Mouse (Mus musculus): ENCODE data around the gene Glrx.

Glrx gene

GRCm38 (mm10) chr13:75883792-75884191 lies 44.1 kb downstream of the Glrx start:
- DNase-seq (ENCODE audit: low spot score in 2 of 2): no peak

- peak in 1 of 2 experiments; percentile 22 for DNase-seq (ENCODE audit: low spot score in 2 of 2)
Measured at GRCm38 (mm10) chr13:75891868-75892267, 52.2 kb downstream of the Glrx start.

- no peak for DNase-seq (ENCODE audit: low spot score in 2 of 2)
Measured at GRCm38 (mm10) chr13:75892291-75892690, 52.6 kb downstream of the Glrx start.

- no peak for DNase-seq (ENCODE audit: low spot score in 2 of 2)
Measured at GRCm38 (mm10) chr13:75892876-75893275, 53.2 kb downstream of the Glrx start.
